Mouse (Mus musculus): ENCODE measurements around the gene Iqsec3. TPM values are rescaled to one million over a fixed set of nuclear protein-coding genes. Genes with fewer than 3 reads are reported as not detected.

Iqsec3 gene
- total RNA-seq, 2 experiments from 2014 or later, result 109 to 129 TPM

GRCm38 (mm10) chr6:121326486-121327069 lies 146.9 kb downstream of the Iqsec3 start:
- no peak for DNase-seq (ENCODE audit: extremely low spot score in 1 of 2, low spot score in 1 of 2)

DNA sequence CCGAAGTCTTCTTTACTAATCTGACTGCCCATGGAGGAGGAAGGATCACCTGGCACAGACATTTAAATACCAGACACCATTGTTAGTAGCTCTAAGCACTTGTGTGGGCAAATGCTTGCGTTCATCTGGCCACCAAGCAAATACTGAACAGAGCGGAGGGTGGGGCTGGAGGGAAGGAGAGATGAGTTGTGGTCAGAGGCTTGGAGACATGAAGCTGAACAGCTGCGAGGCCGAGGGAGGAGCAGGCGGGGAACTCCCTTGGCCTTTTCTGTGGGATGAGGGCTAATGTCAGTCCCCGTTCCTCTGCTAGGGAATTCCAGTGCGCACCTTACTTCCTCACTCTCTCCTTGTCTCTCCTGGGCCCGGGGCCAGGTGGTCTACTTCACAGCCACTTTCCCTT lies 147.7 kb downstream of the Iqsec3 start:
- DNase-seq (ENCODE audit: extremely low spot score in 1 of 2, low spot score in 1 of 2), result no peak

DNA sequence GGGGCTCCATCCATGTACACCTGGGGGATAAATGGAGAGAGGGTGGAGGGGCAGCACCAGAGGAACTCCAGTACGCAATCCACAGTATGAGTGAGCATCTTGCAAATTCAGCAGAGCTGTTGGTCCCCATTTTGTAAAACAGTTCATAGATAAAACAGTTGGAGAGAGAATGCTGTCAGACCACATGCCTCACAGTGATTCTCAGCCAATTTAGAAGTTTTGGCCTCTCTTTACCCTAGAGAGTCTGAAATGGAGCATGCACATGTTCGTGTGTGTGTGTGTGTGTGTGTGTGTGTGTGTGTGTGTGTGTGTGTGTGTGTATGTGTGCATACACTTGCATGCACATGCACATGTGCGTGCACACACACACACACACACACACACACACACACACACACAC lies 148.2 kb downstream of the Iqsec3 start:
- no peak for DNase-seq (ENCODE audit: extremely low spot score in 1 of 2, low spot score in 1 of 2)

Small RNAs within 50 kb of the gene (microRNA-seq; reads per million reads assigned to microRNA genes)
- 0 reads per million in 2 experiments for gene Gm24855

Other genes with a start within 250 kb of the Iqsec3 start
- gene Usp18, start 227.8 kb downstream of the Iqsec3 start, total RNA-seq (2021), result under 1 TPM; 0.26 to 0.30 TPM
- gene Slc6a13, start 173.5 kb downstream of the Iqsec3 start, total RNA-seq (2021), result 1 to 10 TPM; 7.4 to 8.5 TPM
- 1 to 10 TPM; 1.7 TPM for gene Slc6a12, start 130.6 kb downstream of the Iqsec3 start, total RNA-seq (2021)
- gene A2m, start 161.7 kb upstream of the Iqsec3 start, total RNA-seq (2021), result 1 to 10 TPM; 2.9 to 3.3 TPM

All from layer of hippocampus, postnatal 25 days (tissue).